Mouse (Mus musculus) stomach, postnatal 0 days (tissue): ENCODE measurements at regions not wholly inside any gene's neighbourhood (a gene's known extent, or its start where the extent isn't known, plus 50 kb on each side); places are given as distances from the start of the nearest gene placed in this dataset.
A peak's percentile ranks its signal among the peaks of the same experiment; 100 is the strongest.

Source experiments
- ATAC-seq: fragments of 200-750 bp; cut with Nextera tagmentation; 2 replicates; pipeline ENCODE4 v1.8.0; 2017; ENCODE audit not compliant: low FRiP score, low TSS enrichment
- DNase-seq: peaks from one replicate; pipeline ENCODE4 v3.0.0-alpha.2; 2016; ENCODE audit warnings: low spot score
- H3K27ac ChIP-seq: fragments of 300-500 bp; sonication (generic); replicated peaks from 2 replicates; pipeline ENCODE4 v1.5.1; 2014; ENCODE audit warnings: mild to moderate bottlenecking, control low read depth
- H3K27me3 ChIP-seq: fragments of 300-500 bp; sonication (generic); 2 replicates; pipeline ENCODE4 v1.6.1; 2014; ENCODE audit warnings: low read length; ENCODE audit not compliant: control insufficient read depth, insufficient read depth
- H3K36me3 ChIP-seq: fragments of 300-500 bp; sonication (generic); 2 replicates; pipeline ENCODE4 v1.6.1; 2014; ENCODE audit warnings: low read length, mixed read lengths; ENCODE audit not compliant: control insufficient read depth, insufficient read depth
- H3K4me1 ChIP-seq: fragments of 300-500 bp; sonication (generic); replicated peaks from 2 replicates; pipeline ENCODE4 v1.6.1; 2014; ENCODE audit warnings: antibody characterized with exemption; ENCODE audit not compliant: control insufficient read depth, insufficient read depth
- H3K4me2 ChIP-seq: fragments of 300-500 bp; sonication (generic); replicated peaks from 2 replicates; pipeline ENCODE4 v1.6.1; 2014; ENCODE audit warnings: low read depth, mild to moderate bottlenecking, control low read depth, moderate library complexity
- H3K4me3 ChIP-seq: fragments of 300-500 bp; sonication (generic); 2 replicates; pipeline ENCODE4 v1.5.1; 2014; ENCODE audit warnings: low read depth, low read length, control low read depth
- H3K9ac ChIP-seq: fragments of 300-500 bp; sonication (generic); 2 replicates; pipeline ENCODE4 v1.6.1; 2014; ENCODE audit warnings: mild to moderate bottlenecking, low read length, control low read depth, mixed read lengths
- H3K9me3 ChIP-seq: fragments of 300-500 bp; sonication (generic); 2 replicates; pipeline ENCODE4 v1.6.1; 2016; ENCODE audit warnings: low read length; ENCODE audit not compliant: control insufficient read depth
- CTCF ChIP-seq: IDR thresholded peaks from 2 replicates; pipeline ENCODE4 v1.5.1; 2016; ENCODE audit warnings: antibody characterized with exemption, low read depth, mild to moderate bottlenecking, moderate library complexity
- EP300 ChIP-seq: optimal IDR thresholded peaks from 2 replicates; pipeline ENCODE3; 2016; ENCODE audit warnings: antibody characterized with exemption
- WGBS: fragments of 180-500 bp; shearing (Covaris S2); extraction: QIAGEN DNeasy Blood & Tissue Kit; methylation state at CpG from one replicate; pipeline ENCODE4 v1.1.7; 2014; 5-methylcytosine and 5-hydroxymethylcytosine counted together

- 62% methylated on average over 3 of the region's 3 CpGs for WGBS
- no peak for TF ChIP-seq EP300
- no peak for TF ChIP-seq CTCF
Observed at GRCm38 (mm10) chr14:71692752-71693437, 798.7 kb downstream of the Gm9195 start.

DNA sequence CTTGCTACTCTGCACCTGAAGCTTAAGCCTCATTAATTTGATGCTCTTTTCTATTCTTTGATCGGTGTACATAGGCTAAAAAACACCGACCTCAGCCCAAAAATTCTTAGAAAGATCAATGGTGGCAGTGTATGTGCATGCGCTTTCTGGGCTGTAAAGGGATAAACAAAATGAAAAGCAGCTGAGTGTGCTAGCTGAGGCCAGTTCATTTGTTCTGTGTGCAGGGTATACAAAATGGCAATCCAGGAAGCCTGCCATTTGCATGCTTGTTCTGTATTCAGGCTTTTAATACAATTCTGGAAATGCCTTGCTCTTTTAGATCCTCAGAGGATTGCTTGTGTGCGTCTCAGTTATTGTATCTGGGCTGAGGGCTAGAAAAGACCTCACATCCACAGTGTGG is 817.1 kb downstream of the Gm9195 start:
- no peak overlapping the region for H3K4me2 ChIP-seq
- no peaks in the 10 kb centered on the region for H3K36me3 ChIP-seq
- ATAC-seq (no peak), DNase-seq (no peak)
- no peaks in the 10 kb centered on the region for H3K9me3 ChIP-seq
- WGBS = 82% methylated on average over 4 of the region's 4 CpGs
- H3K4me1 ChIP-seq = no peaks in the 10 kb centered on the region
- no peak overlapping the region for H3K27ac ChIP-seq
- no peak overlapping the region for H3K9ac ChIP-seq
- no peak for TF ChIP-seq EP300
- no peak for TF ChIP-seq CTCF
- no peak overlapping the region for H3K4me3 ChIP-seq
- no peaks in the 10 kb centered on the region for H3K27me3 ChIP-seq

More at GRCm38 (mm10) chr14:71692752-71693437, 798.7 kb downstream of the Gm9195 start:
- Histone ChIP-seq H3K4me3 (no peak overlapping the region), H3K36me3 (no peaks in the 10 kb centered on the region), H3K4me2 (no peak overlapping the region), H3K27ac (no peak overlapping the region), H3K9me3 (no peaks in the 10 kb centered on the region), H3K9ac (no peak overlapping the region), H3K4me1 (no peaks in the 10 kb centered on the region), H3K27me3 (no peaks in the 10 kb centered on the region)
- DNase-seq = no peak
- no peak for ATAC-seq

- no peaks in the 10 kb centered on the region for H3K9me3 ChIP-seq
- ATAC-seq (no peak), DNase-seq (no peak)
- no peak overlapping the region for H3K9ac ChIP-seq
- H3K27ac ChIP-seq = no peak overlapping the region
- WGBS = 78% methylated on average over 2 of the region's 2 CpGs
- TF ChIP-seq EP300 (no peak), CTCF (no peak)
- H3K36me3 ChIP-seq = no peaks in the 10 kb centered on the region
- H3K4me3 ChIP-seq = no peak overlapping the region
- no peaks in the 10 kb centered on the region for H3K27me3 ChIP-seq
- no peaks in the 10 kb centered on the region for H3K4me1 ChIP-seq
- H3K4me2 ChIP-seq = no peak overlapping the region
Observed at GRCm38 (mm10) chr14:71673837-71674236, 817.8 kb downstream of the Gm9195 start.

- Histone ChIP-seq H3K4me2 (no peak overlapping the region), H3K9me3 (no peaks in the 10 kb centered on the region), H3K27ac (no peak overlapping the region), H3K36me3 (no peaks in the 10 kb centered on the region), H3K27me3 (no peaks in the 10 kb centered on the region), H3K4me1 (no peaks in the 10 kb centered on the region), H3K9ac (no peak overlapping the region), H3K4me3 (no peak overlapping the region)
- DNase-seq (no peak), ATAC-seq (no peak)
- TF ChIP-seq CTCF = no peak
- TF ChIP-seq EP300 = no peak
- 64% methylated on average over 1 of the region's 1 CpGs for WGBS
Observed at GRCm38 (mm10) chr14:71672481-71672880, 819.2 kb downstream of the Gm9195 start.

- no peak for DNase-seq
- 45% methylated on average over 2 of the region's 2 CpGs for WGBS
Observed at GRCm38 (mm10) chr14:71671994-71672393, 819.6 kb downstream of the Gm9195 start.

DNA sequence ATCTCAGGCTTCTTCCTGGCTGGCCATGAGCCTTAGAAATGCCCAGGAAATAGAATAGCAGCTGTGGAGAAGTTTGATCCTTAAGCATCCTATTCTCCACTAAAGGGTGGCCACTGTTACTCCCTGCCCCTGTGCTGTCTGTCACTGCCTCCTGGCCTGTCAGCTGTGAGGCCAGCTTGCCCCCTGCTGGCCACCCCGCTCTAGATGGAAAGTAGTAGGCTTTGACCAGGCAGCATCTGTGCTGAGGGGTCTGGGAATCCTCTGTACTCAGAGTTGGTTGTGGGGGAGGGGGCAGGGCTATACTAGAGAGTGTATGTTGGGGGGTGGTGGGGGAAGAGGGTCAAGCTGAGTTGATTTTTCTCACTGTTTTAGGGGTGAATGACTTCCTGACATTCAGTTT is 821.2 kb downstream of the Gm9195 start:
- H3K9ac ChIP-seq = no peak overlapping the region
- H3K4me2 ChIP-seq = no peak overlapping the region
- no peaks in the 10 kb centered on the region for H3K4me1 ChIP-seq
- H3K27me3 ChIP-seq = no peaks in the 10 kb centered on the region
- no peak for ATAC-seq
- H3K27ac ChIP-seq = no peak overlapping the region
- peak; percentile 26 for DNase-seq
- H3K36me3 ChIP-seq = no peaks in the 10 kb centered on the region
- H3K9me3 ChIP-seq = no peaks in the 10 kb centered on the region
- H3K4me3 ChIP-seq = no peak overlapping the region
- 13% methylated on average over 1 of the region's 1 CpGs for WGBS
- TF ChIP-seq EP300 (no peak), CTCF (peak; percentile 79)

More at GRCm38 (mm10) chr14:71671994-71672393, 819.6 kb downstream of the Gm9195 start:
- Histone ChIP-seq H3K9me3 (no peaks in the 10 kb centered on the region), H3K27ac (no peak overlapping the region), H3K4me1 (no peaks in the 10 kb centered on the region), H3K27me3 (no peaks in the 10 kb centered on the region), H3K36me3 (no peaks in the 10 kb centered on the region), H3K9ac (no peak overlapping the region), H3K4me2 (no peak overlapping the region), H3K4me3 (no peak overlapping the region)
- TF ChIP-seq EP300 (no peak), CTCF (no peak)
- no peak for ATAC-seq
